Mouse (Mus musculus) embryonic facial prominence, embryonic 15.5 days (tissue): ENCODE data around the gene Taf1c. TPM values are rescaled to one million over a fixed set of nuclear protein-coding genes. Genes with fewer than 3 reads are reported as not detected.

Experiments used
- ATAC-seq: fragments of 200-750 bp; cut with Nextera tagmentation; 2 replicates; pipeline ENCODE4 v1.8.0; 2017; ENCODE audit warnings: low read depth, moderate TSS enrichment; ENCODE audit not compliant: insufficient number of reproducible peaks, low FRiP score, low TSS enrichment
- H3K27ac ChIP-seq: fragments of 300-500 bp; sonication (generic); replicated peaks from 2 replicates; pipeline ENCODE4 v1.5.1; 2015; ENCODE audit warnings: mild to moderate bottlenecking, inconsistent platforms
- H3K27me3 ChIP-seq: fragments of 300-500 bp; sonication (generic); 2 replicates; pipeline ENCODE4 v1.6.1; 2015; ENCODE audit warnings: inconsistent platforms
- H3K36me3 ChIP-seq: fragments of 300-500 bp; sonication (generic); 2 replicates; pipeline ENCODE4 v1.6.1; 2015; ENCODE audit warnings: mild to moderate bottlenecking, inconsistent platforms
- H3K4me1 ChIP-seq: fragments of 300-500 bp; sonication (generic); 2 replicates; pipeline ENCODE4 v1.6.1; 2015; ENCODE audit warnings: inconsistent platforms
- H3K4me2 ChIP-seq: fragments of 300-500 bp; sonication (generic); replicated peaks from 2 replicates; pipeline ENCODE4 v1.6.1; 2015; ENCODE audit warnings: mild to moderate bottlenecking, inconsistent platforms
- H3K4me3 ChIP-seq: fragments of 300-500 bp; sonication (generic); replicated peaks from 2 replicates; pipeline ENCODE4 v1.5.1; 2015; ENCODE audit warnings: mild to moderate bottlenecking, inconsistent platforms
- H3K9ac ChIP-seq: fragments of 300-500 bp; sonication (generic); 2 replicates; pipeline ENCODE4 v1.6.1; 2015; ENCODE audit warnings: inconsistent platforms
- H3K9me3 ChIP-seq: fragments of 300-500 bp; sonication (generic); replicated peaks from 2 replicates; pipeline ENCODE4 v1.6.1; 2016; ENCODE audit warnings: inconsistent platforms
- WGBS: fragments of 180-500 bp; shearing (Covaris S2); methylation state at CpG from one replicate; pipeline ENCODE4 v1.1.7; 2015; 5-methylcytosine and 5-hydroxymethylcytosine counted together
- polyA plus RNA-seq: library from polyadenylated mRNA; unstranded; fragments of >200 nt; fragmentation: Nextera tagmentation; extraction: Ambion mirVana; gene quantifications from 2 replicates; pipeline ENCODE4 v1.2.1, GENCODE M21; 2015

Taf1c gene
- polyA plus RNA-seq, 1 experiment from 2014 or later = 13.3 TPM

DNA sequence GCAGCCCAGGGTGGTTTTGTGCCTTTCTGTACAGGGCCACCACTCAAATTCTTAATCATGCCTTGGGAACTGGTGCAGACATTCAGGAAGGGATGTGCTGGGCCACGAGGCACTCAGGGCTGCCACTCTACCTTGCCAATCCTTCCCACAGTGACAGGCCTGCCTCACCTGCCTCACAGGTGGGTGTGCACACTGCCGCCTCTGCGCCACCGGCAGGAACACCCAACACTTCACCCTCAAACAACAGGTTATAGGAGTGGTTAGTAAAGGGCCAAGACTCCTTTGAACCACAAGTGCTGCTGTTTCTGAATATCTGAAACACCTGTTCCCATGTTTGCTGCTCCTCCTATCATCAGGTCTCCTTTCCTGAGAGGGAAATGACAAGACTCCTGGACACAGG, 32.6 kb downstream of the Taf1c start:
- no peak overlapping the region for H3K4me3 ChIP-seq
- peaks cover 17% of the 10 kb centered on the region for H3K4me1 ChIP-seq
- peaks cover 13% of the 10 kb centered on the region for H3K27me3 ChIP-seq
- H3K9me3 ChIP-seq = no peaks in the 10 kb centered on the region
- no peak overlapping the region for H3K9ac ChIP-seq
- H3K4me2 ChIP-seq = no peak overlapping the region
- no peaks in the 10 kb centered on the region for H3K36me3 ChIP-seq
- 82% methylated on average over 4 of the region's 4 CpGs for WGBS
- H3K27ac ChIP-seq = no peak overlapping the region
- no peak for ATAC-seq

DNA sequence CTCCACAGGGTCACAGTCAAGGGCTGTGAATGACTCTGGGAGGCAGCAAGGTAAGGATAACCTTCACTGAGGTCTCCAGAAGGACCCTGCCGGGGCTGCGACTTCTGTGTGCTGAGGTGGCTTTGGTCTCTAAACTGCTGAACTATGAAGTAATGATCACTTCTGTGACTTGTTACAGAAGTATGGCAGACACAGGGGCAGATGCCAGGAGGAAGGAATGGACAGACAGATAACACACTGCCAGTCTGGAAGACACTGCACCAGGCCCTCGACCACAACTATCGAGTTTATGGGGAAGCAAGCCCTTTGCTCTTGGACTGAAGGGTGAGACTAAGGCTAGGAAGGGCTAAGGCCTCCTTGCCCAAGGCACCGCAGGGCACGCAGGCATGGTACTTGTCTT, 33.9 kb downstream of the Taf1c start:
- H3K9me3 ChIP-seq = no peaks in the 10 kb centered on the region
- H3K27ac ChIP-seq = no peak overlapping the region
- H3K4me1 ChIP-seq = peaks cover 22% of the 10 kb centered on the region
- H3K27me3 ChIP-seq = peaks cover 5% of the 10 kb centered on the region
- ATAC-seq = no peak
- peaks cover 5% of the 10 kb centered on the region for H3K36me3 ChIP-seq
- WGBS = 85% methylated on average over 6 of the region's 6 CpGs
- no peak overlapping the region for H3K4me3 ChIP-seq
- no peak overlapping the region for H3K4me2 ChIP-seq
- no peak overlapping the region for H3K9ac ChIP-seq

DNA sequence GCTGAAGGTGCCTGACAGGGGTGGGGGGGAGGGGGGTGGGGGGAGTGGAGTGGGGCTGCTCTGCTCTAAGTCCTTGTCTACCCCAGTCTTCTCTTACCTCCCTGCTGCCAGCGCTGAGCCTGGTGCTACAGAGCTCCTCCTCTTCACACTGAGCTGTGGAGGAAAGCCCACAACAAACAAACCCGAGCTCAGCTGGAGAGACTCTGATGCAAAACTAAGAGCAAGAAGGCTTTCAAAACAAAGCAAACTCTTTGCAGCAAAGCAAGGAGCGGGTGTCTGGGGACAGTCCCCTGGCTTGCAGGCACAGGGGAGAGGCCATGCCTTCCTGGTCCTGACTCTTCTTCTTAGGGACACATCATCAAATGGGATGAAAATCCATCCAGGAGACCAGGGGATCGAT, 35.1 kb downstream of the Taf1c start:
- WGBS = 45% methylated on average over 4 of the region's 4 CpGs
- ATAC-seq = no peak
- Histone ChIP-seq H3K36me3 (peaks cover 18% of the 10 kb centered on the region), H3K9me3 (no peaks in the 10 kb centered on the region), H3K27ac (no peak overlapping the region), H3K4me3 (no peak overlapping the region), H3K9ac (no peak overlapping the region), H3K4me1 (peaks cover 22% of the 10 kb centered on the region), H3K4me2 (no peak overlapping the region), H3K27me3 (no peaks in the 10 kb centered on the region)

DNA sequence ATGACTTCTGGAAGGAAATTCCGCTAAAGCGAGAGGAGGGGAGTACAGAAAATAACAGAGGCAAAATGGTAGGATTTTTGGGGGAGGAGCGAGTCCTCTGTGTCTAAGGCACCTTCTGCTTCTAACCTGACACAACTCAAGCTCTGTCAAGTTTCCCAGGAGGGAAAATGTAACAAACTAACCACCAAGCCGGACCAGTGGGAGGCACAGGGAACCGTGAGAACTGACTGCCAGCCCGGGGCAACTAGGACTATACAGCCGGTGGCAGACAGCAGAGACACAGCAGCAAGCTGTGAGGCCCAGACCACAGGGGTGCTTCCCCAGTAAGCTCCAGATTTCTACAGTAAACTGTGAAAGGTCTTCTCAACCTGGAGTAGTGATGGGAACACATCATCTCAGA, 36.1 kb downstream of the Taf1c start:
- H3K9ac ChIP-seq = no peak overlapping the region
- WGBS = 59% methylated on average over 7 of the region's 7 CpGs
- H3K4me2 ChIP-seq = no peak overlapping the region
- H3K4me3 ChIP-seq = no peak overlapping the region
- ATAC-seq = no peak
- H3K36me3 ChIP-seq = peaks cover 26% of the 10 kb centered on the region
- no peaks in the 10 kb centered on the region for H3K27me3 ChIP-seq
- H3K27ac ChIP-seq = no peak overlapping the region
- H3K4me1 ChIP-seq = peaks cover 16% of the 10 kb centered on the region
- no peaks in the 10 kb centered on the region for H3K9me3 ChIP-seq

DNA sequence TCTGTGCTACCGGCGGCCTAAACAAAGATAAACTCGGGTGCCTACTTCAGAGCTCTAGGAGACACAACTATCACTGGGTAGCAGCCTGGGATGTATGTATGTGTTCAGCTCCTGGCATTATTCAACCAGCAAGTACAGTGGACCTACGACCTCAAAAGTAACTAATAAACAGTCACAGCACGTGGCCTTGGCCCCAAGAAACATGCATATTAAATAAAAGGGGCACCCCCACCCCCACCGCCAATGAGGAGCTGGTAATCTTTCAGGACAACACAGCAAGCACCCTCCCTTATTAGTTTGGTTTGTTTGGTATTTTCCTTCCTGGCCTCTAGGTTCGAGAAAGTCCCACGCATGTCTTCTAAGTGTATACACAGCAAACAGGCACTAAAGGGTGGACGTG, 36.8 kb downstream of the Taf1c start:
- Histone ChIP-seq H3K4me3 (no peak overlapping the region), H3K9ac (no peak overlapping the region), H3K27ac (no peak overlapping the region), H3K9me3 (no peaks in the 10 kb centered on the region), H3K4me2 (no peak overlapping the region), H3K36me3 (peaks cover 33% of the 10 kb centered on the region), H3K27me3 (no peaks in the 10 kb centered on the region), H3K4me1 (peaks cover 11% of the 10 kb centered on the region; the same call in 1 of the 2 replicates)
- ATAC-seq = no peak
- 88% methylated on average over 9 of the region's 9 CpGs for WGBS

DNA sequence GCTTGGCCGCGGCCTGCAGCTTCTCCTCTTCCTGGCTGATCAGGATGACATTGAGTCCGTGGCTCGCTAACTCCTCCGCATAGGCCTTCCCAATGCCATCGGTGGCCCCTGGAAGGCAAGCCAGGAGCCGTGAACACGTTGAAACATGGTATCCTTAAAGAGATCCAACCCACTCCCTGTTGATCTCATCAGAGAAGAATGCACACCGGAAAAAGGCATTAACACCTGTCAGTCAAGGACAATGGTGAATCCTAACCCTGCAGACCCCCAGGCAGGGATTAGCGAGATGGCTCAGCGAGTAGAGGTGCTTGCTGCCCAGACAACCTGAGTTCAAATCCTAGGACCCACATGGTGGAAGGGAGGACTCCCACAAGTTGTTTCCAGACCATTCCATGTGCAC, 38.7 kb downstream of the Taf1c start:
- no peaks in the 10 kb centered on the region for H3K27me3 ChIP-seq
- no peak overlapping the region for H3K4me2 ChIP-seq
- H3K9ac ChIP-seq = no peak overlapping the region
- ATAC-seq = no peak
- H3K4me1 ChIP-seq = 0 out of 2 replicates have a peak, but pooled peaks cover 5% of the 10 kb centered on the region
- H3K4me3 ChIP-seq = no peak overlapping the region
- H3K36me3 ChIP-seq = peaks cover 47% of the 10 kb centered on the region
- H3K9me3 ChIP-seq = no peaks in the 10 kb centered on the region
- 57% methylated on average over 11 of the region's 11 CpGs for WGBS
- no peak overlapping the region for H3K27ac ChIP-seq

DNA sequence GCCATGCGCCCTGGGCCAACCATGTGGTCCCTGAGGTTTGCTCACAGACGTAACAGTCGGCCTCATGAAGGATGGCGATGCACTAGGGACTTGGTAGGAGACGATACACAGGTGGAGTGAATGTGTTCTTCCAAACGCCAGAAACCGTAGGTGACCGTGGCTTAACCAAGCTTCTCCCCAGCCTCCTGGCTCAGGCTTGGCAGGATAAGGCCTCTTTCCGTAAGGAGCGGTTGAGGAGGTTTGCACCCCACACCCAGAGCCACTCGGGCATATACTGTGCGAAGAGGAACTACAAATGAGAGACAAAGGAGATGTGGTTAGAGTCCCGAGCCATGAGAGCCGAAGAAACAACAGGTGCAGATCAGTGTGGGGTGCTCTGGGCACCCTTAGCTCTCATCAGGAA, 41.2 kb downstream of the Taf1c start:
- H3K9me3 ChIP-seq = no peaks in the 10 kb centered on the region
- no peak overlapping the region for H3K27ac ChIP-seq
- peaks cover 9% of the 10 kb centered on the region; the same call in 1 of the 2 replicates for H3K4me1 ChIP-seq
- no peak overlapping the region for H3K9ac ChIP-seq
- H3K4me3 ChIP-seq = no peak overlapping the region
- H3K27me3 ChIP-seq = no peaks in the 10 kb centered on the region
- peaks cover 47% of the 10 kb centered on the region for H3K36me3 ChIP-seq
- no peak for ATAC-seq
- no peak overlapping the region for H3K4me2 ChIP-seq
- 89% methylated on average over 14 of the region's 14 CpGs for WGBS

DNA sequence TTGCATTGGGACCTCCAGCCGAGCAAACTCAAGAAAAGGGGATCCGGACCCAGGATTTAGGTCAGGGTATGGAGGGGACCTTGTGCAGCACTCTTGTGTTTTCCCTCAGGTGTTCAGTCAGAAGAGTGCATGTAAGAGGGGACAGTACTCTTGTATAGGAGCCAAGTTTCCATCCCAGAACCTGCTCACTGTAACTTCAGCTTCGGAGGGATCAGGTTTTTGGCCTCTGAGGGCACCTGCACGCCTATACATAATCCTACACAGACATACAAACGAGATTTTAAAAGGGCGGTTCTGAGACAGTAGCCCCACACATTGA, 45.7 kb downstream of the Taf1c start:
- 88% methylated on average over 6 of the region's 6 CpGs for WGBS
- Histone ChIP-seq H3K4me3 (peak overlapping the region; percentile 89; the same call in 1 of the 2 replicates), H3K9me3 (no peaks in the 10 kb centered on the region)

DNA sequence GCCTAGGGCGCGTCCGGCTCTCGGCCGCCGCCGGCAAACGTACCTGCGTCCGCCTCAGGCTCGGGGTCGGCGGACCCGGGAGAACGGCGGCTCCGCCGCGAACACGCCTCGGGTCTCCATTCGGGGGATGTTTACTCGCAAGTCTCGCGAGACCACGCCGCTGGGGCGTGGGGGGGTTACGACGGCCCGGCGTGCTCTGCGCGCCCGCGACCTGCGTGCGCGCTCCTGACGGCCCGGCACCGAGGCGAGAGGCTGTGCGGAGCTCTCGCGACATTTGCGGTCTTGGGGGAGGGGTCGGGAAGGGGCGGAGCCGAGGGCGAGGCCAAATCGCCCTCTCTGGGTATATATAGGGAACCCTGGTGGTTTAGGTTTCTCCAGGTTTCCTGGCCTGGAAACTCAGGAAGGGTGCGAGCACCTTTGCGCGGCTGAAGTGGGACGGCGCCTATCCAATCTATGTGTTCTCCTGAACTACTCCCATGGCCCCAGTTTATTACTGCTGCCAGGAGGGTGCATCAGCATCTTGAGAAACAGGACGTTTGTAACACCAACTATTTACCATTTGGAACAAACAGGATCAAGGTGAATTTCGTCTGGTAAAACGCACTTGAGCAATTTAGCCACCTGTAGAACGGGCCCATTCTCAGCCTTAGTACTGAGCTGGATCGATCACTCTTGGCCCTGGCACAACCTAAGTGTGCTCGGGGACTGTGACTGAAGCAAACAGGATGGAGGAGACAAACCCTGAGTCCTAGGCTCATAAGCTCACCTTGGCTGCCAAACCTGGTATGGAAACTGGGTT, 46.2 kb downstream of the Taf1c start, which contains the start of gene Mbtps1:
TSS of gene Mbtps1 (minus strand) at position 133 of the 799 bp plus-strand sequence.
- H3K27me3 ChIP-seq = no peaks in the 10 kb centered on the region
- peak within 1 kb of the TSS; percentile 61 for H3K4me2 ChIP-seq
- 6% methylated on average over 63 of the region's 63 CpGs for WGBS
- peak within 1 kb of the TSS; percentile 87 for H3K9ac ChIP-seq
- peak within 1 kb of the TSS; percentile 94 for H3K27ac ChIP-seq
- H3K4me1 ChIP-seq = peaks cover 32% of the 10 kb centered on the region
- H3K36me3 ChIP-seq = peaks cover 20% of the 10 kb centered on the region
- ATAC-seq = peak; percentile 97
- peak within 1 kb of the TSS; percentile 89 for H3K4me3 ChIP-seq
- no peaks in the 10 kb centered on the region for H3K9me3 ChIP-seq

More for the DNA sequence above, 45.7 kb downstream of the Taf1c start:
- H3K4me1 ChIP-seq = peaks cover 26% of the 10 kb centered on the region
- H3K36me3 ChIP-seq = peaks cover 25% of the 10 kb centered on the region
- no peak overlapping the region for H3K9ac ChIP-seq
- ATAC-seq = no peak
- peak overlapping the region; percentile 94 for H3K27ac ChIP-seq
- peak overlapping the region; percentile 61 for H3K4me2 ChIP-seq
- H3K27me3 ChIP-seq = no peaks in the 10 kb centered on the region

DNA sequence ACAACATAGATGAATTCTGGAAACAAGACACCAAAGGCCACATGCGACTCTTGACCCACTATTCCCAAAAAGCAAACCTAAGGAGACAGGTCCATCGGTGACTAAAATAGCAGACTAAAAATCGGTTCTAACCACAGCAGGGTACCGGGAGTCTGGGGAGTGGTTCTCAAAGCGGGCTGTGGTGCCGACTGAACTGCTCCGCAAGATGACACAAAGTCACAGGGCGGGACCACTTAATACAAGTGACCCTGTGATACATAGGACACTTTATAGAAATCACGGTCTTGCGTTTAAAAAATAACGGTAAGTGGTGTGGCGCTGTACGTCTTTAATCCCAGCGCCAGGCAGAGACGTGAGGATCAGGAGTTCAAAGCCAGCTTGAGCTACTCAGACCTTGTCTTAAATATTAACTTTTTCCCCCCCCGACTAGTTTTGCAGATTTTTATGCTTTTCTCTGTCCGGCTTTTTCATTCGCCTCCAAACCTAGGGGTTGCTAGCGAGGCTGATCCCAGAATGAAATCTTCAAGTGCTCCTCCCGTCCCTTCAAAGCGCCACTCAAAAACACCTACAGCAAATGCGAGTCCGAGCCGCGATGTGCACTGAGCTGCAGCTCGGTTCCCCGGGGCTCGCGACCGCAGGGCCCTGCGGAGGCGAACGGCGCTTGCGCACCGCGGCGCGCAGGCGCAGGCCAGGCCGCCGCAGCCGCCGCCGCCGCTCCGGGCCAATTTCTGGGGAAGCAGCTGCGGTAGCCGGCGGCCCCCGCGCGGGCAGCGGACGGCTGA, 47.0 kb downstream of the Taf1c start:
- H3K4me2 ChIP-seq = peak overlapping the region; percentile 61
- H3K9ac ChIP-seq = peak overlapping the region; percentile 87
- peak overlapping the region; percentile 89 for H3K4me3 ChIP-seq
- H3K4me1 ChIP-seq = peaks cover 36% of the 10 kb centered on the region
- under 1% methylated on average over 55 of the region's 55 CpGs for WGBS
- H3K27me3 ChIP-seq = no peaks in the 10 kb centered on the region
- peak overlapping the region; percentile 94 for H3K27ac ChIP-seq
- H3K36me3 ChIP-seq = peaks cover 12% of the 10 kb centered on the region
- peak; percentile 91 for ATAC-seq
- no peaks in the 10 kb centered on the region for H3K9me3 ChIP-seq

DNA sequence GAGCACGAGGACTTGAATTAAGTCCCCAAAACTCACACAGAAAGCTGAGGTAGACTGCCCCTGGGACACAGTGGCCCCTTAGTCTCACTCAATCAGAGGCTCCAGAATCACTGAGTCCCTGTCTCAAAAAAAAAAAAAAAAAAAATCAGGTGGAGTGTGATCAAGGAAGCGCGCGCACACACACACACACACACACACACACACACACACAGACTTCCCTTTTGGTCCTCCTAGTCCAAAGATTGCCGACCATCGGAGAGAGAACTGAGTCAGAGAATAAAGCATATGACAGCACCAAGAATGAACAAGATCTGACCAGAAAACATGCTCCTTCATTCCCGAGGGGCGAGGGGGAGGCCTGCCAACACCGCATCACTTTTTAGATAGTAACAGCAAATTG, 47.9 kb downstream of the Taf1c start:
- peaks cover 5% of the 10 kb centered on the region; the same call in 1 of the 2 replicates for H3K36me3 ChIP-seq
- peak overlapping the region; percentile 87; the same call in 1 of the 2 replicates for H3K9ac ChIP-seq
- H3K9me3 ChIP-seq = no peaks in the 10 kb centered on the region
- no peak overlapping the region for H3K27ac ChIP-seq
- peak overlapping the region; percentile 89 for H3K4me3 ChIP-seq
- H3K4me2 ChIP-seq = peak overlapping the region; percentile 61
- WGBS = 68% methylated on average over 9 of the region's 9 CpGs
- ATAC-seq = no peak
- peaks cover 42% of the 10 kb centered on the region for H3K4me1 ChIP-seq
- no peaks in the 10 kb centered on the region for H3K27me3 ChIP-seq
